Mouse (Mus musculus) cerebellum, postnatal 36 days (tissue): ENCODE data around the gene Son.
"Not testable (repeated sequence)": the region's sequence is repeated elsewhere in the genome, so short reads cannot be mapped to it uniquely, and the experiment has no call there.

Source experiments
- DNase-seq, 2 experiments: peaks; one replicate each; pipeline ENCODE4 v3.0.0; 2021 to 2022; ENCODE audit warnings: mixed read lengths in 2 of 2

The Son gene

GRCm38 (mm10) chr16:91639636-91640035 lies 7.7 kb upstream of the Son start:
- no peak for DNase-seq

- DNase-seq = no peak
Measured at GRCm38 (mm10) chr16:91640171-91640570, 7.1 kb upstream of the Son start.

GRCm38 (mm10) chr16:91644901-91645300 lies 2.4 kb upstream of the Son start:
- DNase-seq = no peak

- not testable (repeated sequence) for DNase-seq
Measured at GRCm38 (mm10) chr16:91645420-91645819, 1.9 kb upstream of the Son start.

GRCm38 (mm10) chr16:91645995-91646602 lies 1.2 kb upstream of the Son start:
- DNase-seq = no peak

GRCm38 (mm10) chr16:91646681-91647419 lies 456 bp upstream of the Son start, which contains the start of gene Gart:
Gene Gart, minus strand, starts transcription at chr16:91646952.
- DNase-seq = peak; percentile 90 to 95

GRCm38 (mm10) chr16:91648220-91648550 lies 879 bp downstream of the Son start:
- peak; percentile 69 to 77 for DNase-seq

GRCm38 (mm10) chr16:91649246-91649645 lies 1.9 kb downstream of the Son start:
- DNase-seq = no peak

- no peak for DNase-seq
Measured at GRCm38 (mm10) chr16:91649781-91650180, 2.5 kb downstream of the Son start.

- DNase-seq = no peak
Measured at GRCm38 (mm10) chr16:91652191-91652590, 4.9 kb downstream of the Son start.

GRCm38 (mm10) chr16:91655285-91655684 lies 8.0 kb downstream of the Son start:
- DNase-seq = no peak

- DNase-seq = no peak
Measured at GRCm38 (mm10) chr16:91657285-91657684, 10.0 kb downstream of the Son start.

- peak in 1 of 2 experiments; percentile 5 for DNase-seq
Measured at GRCm38 (mm10) chr16:91658471-91658870, 11.2 kb downstream of the Son start.

GRCm38 (mm10) chr16:91659798-91660197 lies 12.5 kb downstream of the Son start:
- DNase-seq = no peak

GRCm38 (mm10) chr16:91661397-91661796 lies 14.1 kb downstream of the Son start:
- DNase-seq = no peak

GRCm38 (mm10) chr16:91662336-91662735 lies 15.0 kb downstream of the Son start:
- no peak for DNase-seq

- no peak for DNase-seq
Measured at GRCm38 (mm10) chr16:91663795-91664194, 16.5 kb downstream of the Son start.

GRCm38 (mm10) chr16:91674500-91674899 lies 27.2 kb downstream of the Son start:
- DNase-seq = no peak

- DNase-seq = no peak
Measured at GRCm38 (mm10) chr16:91678147-91678911, 31.0 kb downstream of the Son start.

- no peak for DNase-seq
Measured at GRCm38 (mm10) chr16:91680656-91681055, 33.4 kb downstream of the Son start.

- DNase-seq = no peak
Measured at GRCm38 (mm10) chr16:91685526-91685925, 38.2 kb downstream of the Son start.

GRCm38 (mm10) chr16:91686369-91686768 lies 39.1 kb downstream of the Son start:
- DNase-seq = no peak

- DNase-seq = no peak
Measured at GRCm38 (mm10) chr16:91688023-91688618, 40.8 kb downstream of the Son start.
